Mouse (Mus musculus) stomach, embryonic 16.5 days (tissue): ENCODE measurements at regions not wholly inside any gene's neighbourhood (a gene's known extent, or its start where the extent isn't known, plus 50 kb on each side); places are given as distances from the start of the nearest gene placed in this dataset.

Source experiments
- ATAC-seq: fragments of 200-750 bp; cut with Nextera tagmentation; 2 replicates; pipeline ENCODE4 v1.8.0; 2017; ENCODE audit warnings: moderate number of reproducible peaks, moderate TSS enrichment; ENCODE audit not compliant: insufficient read depth, low FRiP score
- H3K27ac ChIP-seq: fragments of 300-500 bp; sonication (generic); 2 replicates; pipeline ENCODE4 v1.5.1; 2014; ENCODE audit warnings: low read length
- H3K27me3 ChIP-seq: fragments of 300-500 bp; sonication (generic); 2 replicates; pipeline ENCODE4 v1.6.1; 2014; ENCODE audit warnings: low read length, control low read depth, mixed read lengths; ENCODE audit not compliant: control insufficient read depth, insufficient read depth
- H3K36me3 ChIP-seq: fragments of 300-500 bp; sonication (generic); 2 replicates; pipeline ENCODE4 v1.6.1; 2014; ENCODE audit warnings: low read length; ENCODE audit not compliant: control insufficient read depth, insufficient read depth
- H3K4me1 ChIP-seq: fragments of 300-500 bp; sonication (generic); 2 replicates; pipeline ENCODE4 v1.6.1; 2014; ENCODE audit warnings: low read length, control low read depth, mixed read lengths; ENCODE audit not compliant: control insufficient read depth, insufficient read depth
- H3K4me2 ChIP-seq: fragments of 300-500 bp; sonication (generic); 2 replicates; pipeline ENCODE4 v1.6.1; 2014; ENCODE audit warnings: low read depth, low read length, mixed read lengths
- H3K4me3 ChIP-seq: fragments of 300-500 bp; sonication (generic); replicated peaks from 2 replicates; pipeline ENCODE4 v1.5.1; 2014; ENCODE audit warnings: mild to moderate bottlenecking, low read length
- H3K9ac ChIP-seq: fragments of 300-500 bp; sonication (generic); 2 replicates; pipeline ENCODE4 v1.6.1; 2014; ENCODE audit warnings: low read length
- H3K9me3 ChIP-seq: fragments of 300-500 bp; sonication (generic); replicated peaks from 2 replicates; pipeline ENCODE4 v1.6.1; 2016; ENCODE audit warnings: low read length, control low read depth; ENCODE audit not compliant: control insufficient read depth
- WGBS: fragments of 180-500 bp; shearing (Covaris S2); extraction: QIAGEN DNeasy Blood & Tissue Kit; methylation state at CpG from one replicate; pipeline ENCODE4 v1.1.7; 2014; 5-methylcytosine and 5-hydroxymethylcytosine counted together

GRCm38 (mm10) chr10:24453507-24453906 lies 141.7 kb upstream of the Ccn2 start:
- WGBS: 59% methylated on average over 4 of the region's 4 CpGs

GRCm38 (mm10) chr10:24458667-24459066 lies 136.6 kb upstream of the Ccn2 start:
- H3K4me3 ChIP-seq: no peak overlapping the region
- 23% methylated on average over 2 of the region's 2 CpGs for WGBS
- H3K4me2 ChIP-seq: no peak overlapping the region
- H3K9me3 ChIP-seq: no peaks in the 10 kb centered on the region; the same call in 1 of the 2 replicates
- H3K27ac ChIP-seq: peak overlapping the region; percentile 69
- no peak overlapping the region for H3K9ac ChIP-seq
- no peaks in the 10 kb centered on the region for H3K27me3 ChIP-seq
- 0 out of 2 replicates have a peak, but pooled peaks cover 6% of the 10 kb centered on the region for H3K4me1 ChIP-seq
- ATAC-seq: peak; percentile 91
- H3K36me3 ChIP-seq: no peaks in the 10 kb centered on the region

More at GRCm38 (mm10) chr10:24453507-24453906, 141.7 kb upstream of the Ccn2 start:
- H3K4me2 ChIP-seq: no peak overlapping the region
- no peaks in the 10 kb centered on the region; the same call in 1 of the 2 replicates for H3K9me3 ChIP-seq
- no peak overlapping the region for H3K9ac ChIP-seq
- H3K4me3 ChIP-seq: no peak overlapping the region
- ATAC-seq: 0 out of 2 replicates have a peak, but pooled peaks have one; percentile 10
- H3K27me3 ChIP-seq: no peaks in the 10 kb centered on the region
- H3K4me1 ChIP-seq: 0 out of 2 replicates have a peak, but pooled peaks cover 4% of the 10 kb centered on the region
- peak overlapping the region; percentile 52; the same call in 1 of the 2 replicates for H3K27ac ChIP-seq
- no peaks in the 10 kb centered on the region for H3K36me3 ChIP-seq

GRCm38 (mm10) chr10:24463873-24464272 lies 131.4 kb upstream of the Ccn2 start:
- Histone ChIP-seq H3K27ac (no peak overlapping the region), H3K27me3 (no peaks in the 10 kb centered on the region), H3K4me3 (no peak overlapping the region), H3K36me3 (no peaks in the 10 kb centered on the region), H3K9ac (no peak overlapping the region), H3K9me3 (no peaks in the 10 kb centered on the region; the same call in 1 of the 2 replicates), H3K4me1 (no peaks in the 10 kb centered on the region), H3K4me2 (no peak overlapping the region)
- 93% methylated on average over 1 of the region's 1 CpGs for WGBS
- ATAC-seq: no peak

DNA sequence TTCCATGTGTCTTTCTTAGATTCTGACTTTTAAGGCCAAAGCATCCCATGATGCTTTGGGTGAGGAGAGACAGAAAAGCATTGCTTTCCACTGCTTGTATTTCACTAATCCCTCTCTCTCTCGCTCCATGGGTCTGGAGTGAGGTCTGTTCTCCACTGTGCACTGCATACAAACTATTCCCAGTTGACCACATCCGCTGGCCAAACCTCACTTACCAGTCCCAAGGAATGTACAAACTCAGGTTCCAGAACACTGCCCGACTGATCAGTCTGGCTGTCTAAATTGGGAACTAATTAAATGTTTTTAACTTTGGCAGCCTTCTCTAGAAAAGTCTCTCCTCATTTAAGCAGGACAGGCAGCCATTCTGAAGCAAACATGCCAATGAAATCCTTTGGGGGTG lies 130.9 kb upstream of the Ccn2 start:
- no peak overlapping the region for H3K9ac ChIP-seq
- no peak overlapping the region for H3K4me3 ChIP-seq
- no peak overlapping the region for H3K4me2 ChIP-seq
- no peak for ATAC-seq
- H3K4me1 ChIP-seq: no peaks in the 10 kb centered on the region
- H3K9me3 ChIP-seq: no peaks in the 10 kb centered on the region; the same call in 1 of the 2 replicates
- no peaks in the 10 kb centered on the region for H3K36me3 ChIP-seq
- WGBS: 82% methylated on average over 3 of the region's 3 CpGs
- H3K27ac ChIP-seq: no peak overlapping the region
- no peaks in the 10 kb centered on the region for H3K27me3 ChIP-seq

GRCm38 (mm10) chr10:24469741-24470140 lies 125.5 kb upstream of the Ccn2 start:
- Histone ChIP-seq H3K27me3 (no peaks in the 10 kb centered on the region), H3K9ac (no peak overlapping the region), H3K36me3 (no peaks in the 10 kb centered on the region), H3K9me3 (no peaks in the 10 kb centered on the region), H3K4me3 (no peak overlapping the region), H3K27ac (no peak overlapping the region), H3K4me2 (no peak overlapping the region), H3K4me1 (no peaks in the 10 kb centered on the region)
- ATAC-seq: no peak
- WGBS: 92% methylated on average over 1 of the region's 1 CpGs

- Histone ChIP-seq H3K9ac (no peak overlapping the region), H3K27me3 (no peaks in the 10 kb centered on the region), H3K9me3 (no peaks in the 10 kb centered on the region), H3K4me3 (no peak overlapping the region), H3K27ac (no peak overlapping the region), H3K36me3 (no peaks in the 10 kb centered on the region), H3K4me2 (no peak overlapping the region), H3K4me1 (no peaks in the 10 kb centered on the region)
- ATAC-seq: no peak
- WGBS: 56% methylated on average over 2 of the region's 2 CpGs
Observed at GRCm38 (mm10) chr10:24471521-24471920, 123.7 kb upstream of the Ccn2 start.

- Histone ChIP-seq H3K27me3 (no peaks in the 10 kb centered on the region), H3K9me3 (no peaks in the 10 kb centered on the region), H3K4me1 (no peaks in the 10 kb centered on the region; the same call in 1 of the 2 replicates), H3K9ac (no peak overlapping the region), H3K4me2 (no peak overlapping the region), H3K4me3 (no peak overlapping the region), H3K27ac (no peak overlapping the region), H3K36me3 (no peaks in the 10 kb centered on the region)
- ATAC-seq: no peak
Observed at GRCm38 (mm10) chr10:24476288-24476687, 119.0 kb upstream of the Ccn2 start.

GRCm38 (mm10) chr10:24478535-24478934 lies 116.7 kb upstream of the Ccn2 start:
- no peaks in the 10 kb centered on the region for H3K27me3 ChIP-seq
- H3K4me2 ChIP-seq: no peak overlapping the region
- peak; percentile 47; the same call in 1 of the 2 replicates for ATAC-seq
- no peaks in the 10 kb centered on the region for H3K36me3 ChIP-seq
- no peaks in the 10 kb centered on the region for H3K9me3 ChIP-seq
- 97% methylated on average over 2 of the region's 2 CpGs for WGBS
- H3K4me1 ChIP-seq: no peaks in the 10 kb centered on the region; the same call in 1 of the 2 replicates
- H3K9ac ChIP-seq: no peak overlapping the region
- H3K4me3 ChIP-seq: no peak overlapping the region
- H3K27ac ChIP-seq: peak overlapping the region; percentile 62

DNA sequence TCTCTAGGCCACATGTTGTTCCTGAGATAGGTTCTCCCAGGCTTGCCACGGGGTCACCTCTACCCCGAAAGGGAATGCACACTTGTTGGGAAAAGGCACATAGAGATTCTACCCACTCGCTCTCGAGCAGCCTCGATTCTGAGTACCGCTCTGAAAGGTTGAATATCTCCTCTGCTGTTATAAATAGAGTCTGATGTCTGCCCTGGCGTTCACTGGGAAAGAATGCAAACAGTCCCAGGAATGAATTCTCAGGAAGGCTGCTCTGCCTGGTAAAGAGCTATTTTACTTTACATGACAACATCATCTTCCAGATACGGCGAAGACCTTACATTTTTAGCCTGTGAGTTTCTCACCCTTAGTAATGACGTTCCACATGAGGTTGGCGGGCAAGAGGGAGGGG lies 116.1 kb upstream of the Ccn2 start:
- peak; percentile 62 for ATAC-seq
- Histone ChIP-seq H3K27me3 (no peaks in the 10 kb centered on the region), H3K4me3 (no peak overlapping the region), H3K4me1 (peaks cover 2% of the 10 kb centered on the region; the same call in 1 of the 2 replicates), H3K36me3 (no peaks in the 10 kb centered on the region), H3K4me2 (no peak overlapping the region), H3K9ac (no peak overlapping the region), H3K27ac (peak overlapping the region; percentile 62), H3K9me3 (no peaks in the 10 kb centered on the region)
- WGBS: 60% methylated on average over 11 of the region's 11 CpGs
